Mouse (Mus musculus) ES-Bruce4 (cell line): ENCODE measurements around the gene Drd2.

Experiments
- CTCF ChIP-seq: IDR thresholded peaks from one replicate; pipeline ENCODE4 v1.8.1; 2011; ENCODE audit warnings: low read depth, low read length
- POLR2A ChIP-seq: IDR thresholded peaks from one replicate; pipeline ENCODE4 v1.8.1; 2011; ENCODE audit warnings: low read length; ENCODE audit not compliant: insufficient read depth

- TF ChIP-seq POLR2A: no peak
- TF ChIP-seq CTCF: no peak
These were observed 25.3 kb downstream of the Drd2 start for GRCm38 (mm10) chr9:49365763-49366162.
